Mouse (Mus musculus) lung, embryonic 14.5 days (tissue): ENCODE results near the gene Lhfp. TPM values are rescaled to one million over a fixed set of nuclear protein-coding genes. Genes with fewer than 3 reads are reported as not detected.

Experiments used
- ATAC-seq: fragments of 200-750 bp; cut with Nextera tagmentation; 2 replicates; pipeline ENCODE4 v1.8.0; 2017; ENCODE audit warnings: mild to moderate bottlenecking, moderate TSS enrichment, moderate library complexity; ENCODE audit not compliant: insufficient read depth
- DNase-seq: peaks from one replicate; pipeline ENCODE4 v3.0.0-alpha.2; 2015
- H3K27ac ChIP-seq: fragments of 300-500 bp; sonication (generic); 2 replicates; pipeline ENCODE4 v1.5.1; 2014; ENCODE audit warnings: low read depth, mild to moderate bottlenecking, moderate library complexity
- H3K27me3 ChIP-seq: fragments of 300-500 bp; sonication (generic); 2 replicates; pipeline ENCODE4 v1.6.1; 2014; ENCODE audit warnings: low read length, control low read depth; ENCODE audit not compliant: insufficient read depth
- H3K36me3 ChIP-seq: fragments of 300-500 bp; sonication (generic); 2 replicates; pipeline ENCODE4 v1.6.1; 2014; ENCODE audit warnings: control low read depth; ENCODE audit not compliant: insufficient read depth
- H3K4me1 ChIP-seq: fragments of 300-500 bp; sonication (generic); 2 replicates; pipeline ENCODE4 v1.6.1; 2014; ENCODE audit warnings: antibody characterized with exemption, control low read depth; ENCODE audit not compliant: insufficient read depth
- H3K4me2 ChIP-seq: fragments of 300-500 bp; sonication (generic); 2 replicates; pipeline ENCODE4 v1.6.1; 2014; ENCODE audit warnings: mild to moderate bottlenecking
- H3K4me3 ChIP-seq: fragments of 300-500 bp; sonication (generic); 2 replicates; pipeline ENCODE4 v1.5.1; 2014; ENCODE audit warnings: low read depth, low read length
- H3K9ac ChIP-seq: fragments of 300-500 bp; sonication (generic); 2 replicates; pipeline ENCODE4 v1.6.1; 2014
- H3K9me3 ChIP-seq: fragments of 300-500 bp; sonication (generic); 2 replicates; pipeline ENCODE4 v1.6.1; 2016; ENCODE audit warnings: low read depth, low read length, control low read depth
- CTCF ChIP-seq: IDR thresholded peaks from 2 replicates; pipeline ENCODE4 v1.5.1; 2016; ENCODE audit warnings: antibody characterized with exemption, low read depth
- WGBS: fragments of 180-500 bp; shearing (Covaris S2); extraction: QIAGEN DNeasy Blood & Tissue Kit; methylation state at CpG from one replicate; pipeline ENCODE4 v1.1.7; 2014; 5-methylcytosine and 5-hydroxymethylcytosine counted together
- polyA plus RNA-seq: library from polyadenylated mRNA; unstranded; fragments of >200 nt; fragmentation: Nextera tagmentation; extraction: Ambion mirVana; gene quantifications from 2 replicates; pipeline ENCODE4 v1.2.1, GENCODE M21; 2014

Lhfp gene
- polyA plus RNA-seq, 1 experiment from 2014 or later = 63.8 TPM

GRCm38 (mm10) chr3:53142528-53142927 is 101.2 kb downstream of the Lhfp start:
- 69% methylated on average over 9 of the region's 9 CpGs for WGBS
- Histone ChIP-seq H3K9ac (no peak overlapping the region), H3K4me3 (no peak overlapping the region), H3K27me3 (no peaks in the 10 kb centered on the region), H3K4me2 (no peak overlapping the region), H3K9me3 (no peaks in the 10 kb centered on the region), H3K27ac (no peak overlapping the region), H3K36me3 (no peaks in the 10 kb centered on the region), H3K4me1 (no peaks in the 10 kb centered on the region)
- TF ChIP-seq CTCF = no peak
- DNase-seq (no peak), ATAC-seq (no peak)

- no peaks in the 10 kb centered on the region for H3K9me3 ChIP-seq
- H3K4me3 ChIP-seq = no peak overlapping the region
- 62% methylated on average over 2 of the region's 2 CpGs for WGBS
- no peaks in the 10 kb centered on the region for H3K36me3 ChIP-seq
- no peak overlapping the region for H3K9ac ChIP-seq
- H3K4me2 ChIP-seq = no peak overlapping the region
- DNase-seq (no peak), ATAC-seq (no peak)
- H3K4me1 ChIP-seq = no peaks in the 10 kb centered on the region
- no peaks in the 10 kb centered on the region for H3K27me3 ChIP-seq
- H3K27ac ChIP-seq = no peak overlapping the region
- TF ChIP-seq CTCF = no peak
Measured at GRCm38 (mm10) chr3:53145526-53145925, 104.2 kb downstream of the Lhfp start.

GRCm38 (mm10) chr3:53145946-53146345 is 104.6 kb downstream of the Lhfp start:
- TF ChIP-seq CTCF = no peak
- H3K4me2 ChIP-seq = no peak overlapping the region
- ATAC-seq = no peak

GRCm38 (mm10) chr3:53147001-53147400 is 105.7 kb downstream of the Lhfp start:
- H3K27me3 ChIP-seq = no peaks in the 10 kb centered on the region
- no peak overlapping the region for H3K27ac ChIP-seq
- H3K4me1 ChIP-seq = no peaks in the 10 kb centered on the region
- no peaks in the 10 kb centered on the region for H3K36me3 ChIP-seq
- no peaks in the 10 kb centered on the region for H3K9me3 ChIP-seq
- no peak for DNase-seq
- ATAC-seq = no peak
- TF ChIP-seq CTCF = no peak
- 86% methylated on average over 5 of the region's 5 CpGs for WGBS
- H3K9ac ChIP-seq = no peak overlapping the region
- H3K4me2 ChIP-seq = no peak overlapping the region
- H3K4me3 ChIP-seq = no peak overlapping the region

More at GRCm38 (mm10) chr3:53145946-53146345, 104.6 kb downstream of the Lhfp start:
- no peak for DNase-seq
- Histone ChIP-seq H3K27ac (no peak overlapping the region), H3K4me1 (no peaks in the 10 kb centered on the region), H3K9ac (no peak overlapping the region), H3K4me3 (no peak overlapping the region), H3K27me3 (no peaks in the 10 kb centered on the region), H3K9me3 (no peaks in the 10 kb centered on the region), H3K36me3 (no peaks in the 10 kb centered on the region)
- 65% methylated on average over 5 of the region's 5 CpGs for WGBS

- no peak for TF ChIP-seq CTCF
- no peak for DNase-seq
Measured at GRCm38 (mm10) chr3:53148751-53149150, 107.4 kb downstream of the Lhfp start.

GRCm38 (mm10) chr3:53149625-53150320 is 108.4 kb downstream of the Lhfp start:
- Histone ChIP-seq H3K4me2 (no peak overlapping the region), H3K4me1 (no peaks in the 10 kb centered on the region), H3K9ac (no peak overlapping the region), H3K36me3 (no peaks in the 10 kb centered on the region), H3K27me3 (no peaks in the 10 kb centered on the region), H3K9me3 (no peaks in the 10 kb centered on the region), H3K4me3 (no peak overlapping the region), H3K27ac (no peak overlapping the region)
- no peak for TF ChIP-seq CTCF
- 94% methylated on average over 7 of the region's 7 CpGs for WGBS
- DNase-seq (no peak), ATAC-seq (no peak)

More at GRCm38 (mm10) chr3:53148751-53149150, 107.4 kb downstream of the Lhfp start:
- no peak for ATAC-seq
- Histone ChIP-seq H3K27ac (no peak overlapping the region), H3K27me3 (no peaks in the 10 kb centered on the region), H3K4me3 (no peak overlapping the region), H3K4me2 (no peak overlapping the region), H3K4me1 (no peaks in the 10 kb centered on the region), H3K9ac (no peak overlapping the region), H3K36me3 (no peaks in the 10 kb centered on the region), H3K9me3 (no peaks in the 10 kb centered on the region)
- WGBS = 84% methylated on average over 3 of the region's 3 CpGs

GRCm38 (mm10) chr3:53151081-53151480 is 109.8 kb downstream of the Lhfp start:
- TF ChIP-seq CTCF = no peak
- no peak overlapping the region for H3K9ac ChIP-seq
- 40% methylated on average over 1 of the region's 1 CpGs for WGBS
- no peak overlapping the region for H3K27ac ChIP-seq
- no peaks in the 10 kb centered on the region for H3K27me3 ChIP-seq
- DNase-seq = no peak
- no peaks in the 10 kb centered on the region for H3K36me3 ChIP-seq
- no peak for ATAC-seq
- no peak overlapping the region for H3K4me3 ChIP-seq
- H3K4me2 ChIP-seq = no peak overlapping the region
- no peaks in the 10 kb centered on the region for H3K4me1 ChIP-seq
- no peaks in the 10 kb centered on the region for H3K9me3 ChIP-seq
